Mouse (Mus musculus): ENCODE results near the gene Krtap19-4.

Gene Krtap19-4

DNA sequence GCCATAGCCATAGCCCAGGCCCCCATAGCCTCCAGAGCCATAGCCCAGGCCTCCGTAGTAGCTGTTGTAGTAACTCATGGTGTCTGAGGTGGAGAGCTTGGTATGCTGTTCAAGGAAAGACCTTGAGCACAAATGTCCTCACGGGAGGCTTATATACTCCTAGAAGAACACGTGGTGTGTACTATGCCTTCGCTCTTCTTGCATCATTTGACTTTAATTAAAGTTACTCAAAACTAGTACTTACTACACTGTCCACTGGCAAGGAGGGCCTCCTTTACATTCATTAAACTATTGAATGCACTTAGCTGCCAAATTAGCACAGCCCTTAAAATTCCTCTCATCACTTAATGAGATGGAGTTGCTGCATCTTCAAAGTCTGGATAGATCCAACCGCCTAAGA lies at the start of gene Krtap19-4:
TSS of gene Krtap19-4 (minus strand) at position 101 of the 400 bp plus-strand sequence.
- in situ Hi-C loops (cut with MboI, MseI), result no loop called here

GRCm38 (mm10) chr16:88932165-88932564 lies 47.3 kb upstream of the Krtap19-4 start, which contains the start of gene Krtap19-9b:
Gene Krtap19-9b, minus strand, starts transcription at chr16:88932265.
- in situ Hi-C loops (cut with MboI, MseI), result no loop called here

GRCm38 (mm10) chr16:88896357-88896756 lies 11.5 kb upstream of the Krtap19-4 start, which contains the start of gene Krtap19-5:
Gene Krtap19-5, minus strand, starts transcription at chr16:88896457.
- in situ Hi-C loops (cut with MboI, MseI), result no loop called here

- in situ Hi-C loops (cut with MboI, MseI), result no loop called here
Measured at GRCm38 (mm10) chr16:88886870-88887269, 2.0 kb upstream of the Krtap19-4 start.

DNA sequence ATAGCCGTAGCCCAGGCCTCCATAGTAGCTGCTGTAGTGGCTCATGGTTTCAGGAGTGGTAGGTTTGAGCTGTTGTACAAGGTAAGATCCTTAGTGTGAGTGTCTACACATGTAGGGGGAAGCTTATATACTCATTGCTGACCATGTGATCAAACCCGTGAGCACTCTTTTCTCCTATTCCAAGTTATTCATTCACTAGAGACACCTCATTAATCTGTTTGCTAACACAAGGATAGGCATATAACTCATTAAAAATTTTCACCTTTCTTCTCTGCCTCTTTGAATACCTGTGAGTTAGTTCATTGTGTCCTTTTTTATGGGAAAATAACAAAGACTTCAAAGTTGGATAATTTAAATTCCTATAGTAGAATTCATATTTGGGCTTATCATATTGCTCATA lies 7.0 kb downstream of the Krtap19-4 start, which contains the start of gene Krtap19-3:
TSS of gene Krtap19-3 (minus strand) at position 101 of the 400 bp plus-strand sequence.
- in situ Hi-C loops (cut with MboI, MseI), result loop anchor here (10.0 kb wide), 1 partner anchor 1343 kb away; no protein-coding TSS in a partner anchor

DNA sequence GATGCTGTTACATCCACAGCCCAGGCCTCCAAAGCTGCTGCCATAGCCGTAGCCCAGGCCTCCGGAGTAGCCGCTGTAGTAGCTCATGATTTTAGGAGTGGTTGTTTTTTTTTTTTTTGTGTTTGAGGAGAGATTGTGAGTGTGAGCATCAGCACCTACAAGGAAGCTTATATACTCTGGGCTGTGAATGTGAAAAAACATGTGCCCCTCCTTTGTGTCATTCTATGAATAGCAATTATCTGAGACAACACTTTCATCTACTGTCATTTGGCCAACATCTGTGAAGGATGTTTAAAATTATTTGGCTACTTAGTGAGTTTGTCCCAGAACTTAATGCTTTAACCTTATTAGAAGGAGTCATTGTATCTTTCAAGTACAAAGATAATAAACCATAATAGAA lies 10.7 kb downstream of the Krtap19-4 start, which contains the start of gene Krtap19-2:
TSS of gene Krtap19-2 (minus strand) at position 101 of the 400 bp plus-strand sequence.
- in situ Hi-C loops (cut with MboI, MseI), result loop anchor here (10.0 kb wide), 1 partner anchor 1339 kb away; no protein-coding TSS in a partner anchor

DNA sequence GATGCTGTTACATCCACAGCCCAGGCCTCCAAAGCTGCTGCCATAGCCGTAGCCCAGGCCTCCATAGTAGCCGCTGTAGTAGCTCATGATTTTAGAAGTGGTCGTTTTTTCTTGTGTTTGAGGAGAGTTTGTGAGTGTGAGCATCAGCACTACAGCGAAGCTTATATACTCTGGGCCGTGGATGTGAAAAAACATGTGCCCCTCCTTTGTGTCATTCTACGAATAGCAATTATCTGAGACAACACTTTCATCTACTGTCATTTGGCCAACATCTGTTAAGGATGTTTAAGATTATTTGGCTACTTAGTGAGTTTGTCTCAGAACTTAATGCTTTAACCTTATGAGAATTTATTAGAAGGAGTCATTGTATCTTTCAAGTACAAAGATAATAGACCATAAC lies 15.6 kb downstream of the Krtap19-4 start, which contains the start of gene Krtap19-1:
TSS of gene Krtap19-1 (minus strand) at position 101 of the 400 bp plus-strand sequence.
- in situ Hi-C loops (cut with MboI, MseI), result no loop called here

DNA sequence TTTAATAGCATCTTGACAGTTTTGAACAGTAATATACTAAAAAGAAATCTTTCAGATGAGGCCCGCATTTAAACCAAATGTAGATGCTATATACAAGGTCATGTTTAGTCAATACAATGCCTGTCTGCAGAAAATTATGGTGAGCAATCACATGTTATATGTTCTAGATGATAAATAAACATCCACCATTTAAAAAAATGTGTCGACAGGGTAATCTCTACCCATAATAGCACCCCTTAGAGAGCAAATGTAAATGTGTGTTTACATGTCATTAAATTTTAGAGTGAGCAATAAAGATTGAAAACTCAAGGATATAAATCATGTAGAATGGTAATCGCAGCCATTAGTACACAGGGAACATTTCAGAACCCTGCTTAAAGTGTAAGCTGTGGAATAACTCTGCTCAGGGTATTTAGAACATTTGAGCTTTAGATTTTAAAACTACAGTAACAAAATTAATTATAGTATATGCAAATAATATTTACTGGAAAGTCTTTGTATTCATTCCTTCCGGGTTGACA lies 19.9 kb downstream of the Krtap19-4 start:
- in situ Hi-C loops (cut with MboI, MseI), result no loop called here

- in situ Hi-C loops (cut with MboI, MseI), result loop anchor here (10.0 kb wide), 1 partner anchor 1217 kb away; no protein-coding TSS in a partner anchor
Measured at GRCm38 (mm10) chr16:88851450-88851849, 33.4 kb downstream of the Krtap19-4 start.

- in situ Hi-C loops (cut with MboI, MseI), result no loop called here
Measured at GRCm38 (mm10) chr16:88848558-88848957, 36.3 kb downstream of the Krtap19-4 start.

- in situ Hi-C loops (cut with MboI, MseI), result no loop called here
Measured at GRCm38 (mm10) chr16:88847363-88847762, 37.5 kb downstream of the Krtap19-4 start.

Data from T-helper 2 cell (primary cell).